Mouse (Mus musculus): ENCODE measurements around the gene Cavin1.

GRCm38 (mm10) chr11:100998836-100999235, 28.1 kb upstream of the Cavin1 start:
- no peak for TF ChIP-seq TAL1 (IDR thresholded peaks at IDR 0.05; ENCODE audit: low read length)
- TF ChIP-seq GATA1 (IDR thresholded peaks at IDR 0.05; ENCODE audit: low read length), result no peak

Data from erythroblast, embryonic 14.5 days (primary cell).